Mouse (Mus musculus): Measurements from ENCODE around the gene Sh2b1.

- TF ChIP-seq CTCF (IDR thresholded peaks at IDR 0.05; ENCODE audit: low read depth, low read length) (no peak), POLR2AphosphoS5 (IDR thresholded peaks at IDR 0.05; ENCODE audit: insufficient replicate concordance, low read depth, low read length) (no peak; the same call in 1 of the 2 replicates), GATA1 (IDR thresholded peaks at IDR 0.05; ENCODE audit: borderline replicate concordance, low read length) (no peak)
Observed at GRCm38 (mm10) chr7:126491005-126491404, 15.8 kb upstream of the Sh2b1 start.
